Mouse (Mus musculus) CH12.LX (cell line): Measurements from ENCODE around the gene Huwe1. TPM values are rescaled to one million over a fixed set of nuclear protein-coding genes. Genes with fewer than 3 reads are reported as not detected.

Experiments
- DNase-seq: peaks from one replicate; pipeline ENCODE4 v3.0.0-alpha.2; 2013; ENCODE audit errors: extremely low read depth
- H3K27ac ChIP-seq: 2 replicates; pipeline ENCODE4 v1.5.1; 2012; ENCODE audit warnings: low read depth, mild to moderate bottlenecking, control low read depth, moderate library complexity; ENCODE audit not compliant: insufficient read depth
- H3K27me3 ChIP-seq: replicated peaks from 2 replicates; pipeline ENCODE3; 2012; ENCODE audit warnings: inconsistent platforms
- H3K36me3 ChIP-seq, 2 experiments: replicated peaks in 1 of 2; 2 replicates each; pipeline versions ENCODE3 to v1.6.1; 2012; ENCODE audit warnings: inconsistent platforms in 1 of 2, low read length in 1 of 2, mild to moderate bottlenecking in 1 of 2, mixed read lengths in 1 of 2, moderate library complexity in 1 of 2; ENCODE audit not compliant: control insufficient read depth in 1 of 2, insufficient read depth in 1 of 2
- H3K4me1 ChIP-seq, 2 experiments: 2 replicates each; pipeline ENCODE4 v1.6.1; 2012; ENCODE audit warnings: inconsistent platforms in 1 of 2, moderate library complexity in 1 of 2; ENCODE audit not compliant: insufficient read depth in 2 of 2, control insufficient read depth in 1 of 2
- H3K4me2 ChIP-seq: 2 replicates; pipeline ENCODE4 v1.6.1; 2012; ENCODE audit warnings: low read depth, mild to moderate bottlenecking, control low read depth; ENCODE audit not compliant: poor library complexity, insufficient read depth, severe bottlenecking
- H3K4me3 ChIP-seq, 3 experiments: fragments of 150-350 bp in 1 of 3; sonication (generic) in 1 of 3; replicated peaks in 1 of 3; 2 replicates each; pipeline versions ENCODE3 to v1.5.1; 2011 to 2012; ENCODE audit warnings: low read depth in 2 of 3, low read length in 2 of 3, mild to moderate bottlenecking in 2 of 3, moderate library complexity in 2 of 3, control low read depth in 1 of 3, improper control_type of control experiment in 1 of 3, inconsistent platforms in 1 of 3, mixed read lengths in 1 of 3; ENCODE audit not compliant: poor library complexity in 1 of 3
- H3K79me2 ChIP-seq: replicated peaks from 2 replicates; pipeline ENCODE4 v1.6.1; 2012; ENCODE audit warnings: mild to moderate bottlenecking, moderate library complexity; ENCODE audit not compliant: control insufficient read depth, poor library complexity, insufficient read depth, severe bottlenecking; ENCODE audit errors: extremely low read depth
- H3K9ac ChIP-seq: 2 replicates; pipeline ENCODE4 v1.6.1; 2012; ENCODE audit warnings: low read depth, mild to moderate bottlenecking, control low read depth, moderate library complexity; ENCODE audit not compliant: insufficient read depth
- H3K9me3 ChIP-seq: replicated peaks from 2 replicates; pipeline ENCODE3; 2012; ENCODE audit warnings: low read length, inconsistent platforms, mixed read lengths
- BHLHE40 ChIP-seq: IDR thresholded peaks from 2 replicates; pipeline ENCODE4 v1.6.1; 2011; ENCODE audit warnings: mild to moderate bottlenecking, low read depth, low read length, improper control_type of control experiment
- E2F4 ChIP-seq: IDR thresholded peaks from 2 replicates; pipeline ENCODE4 v1.6.1; 2011; ENCODE audit warnings: low read depth, low read length, improper control_type of control experiment; ENCODE audit not compliant: insufficient replicate concordance
- EP300 ChIP-seq: IDR thresholded peaks from 2 replicates; pipeline ENCODE4 v1.6.1; 2011; ENCODE audit warnings: low read length, improper control_type of control experiment
- GABPA ChIP-seq: IDR thresholded peaks from 2 replicates; pipeline ENCODE4 v1.6.1; 2012; ENCODE audit warnings: low read depth, low read length, improper control_type of control experiment, inconsistent platforms; ENCODE audit not compliant: insufficient replicate concordance
- HCFC1 ChIP-seq: IDR thresholded peaks from 2 replicates; pipeline ENCODE4 v1.6.1; 2012; ENCODE audit warnings: low read depth, mild to moderate bottlenecking, inconsistent platforms, low read length, improper control_type of control experiment
- IRF4 ChIP-seq: IDR thresholded peaks from 2 replicates; pipeline ENCODE4 v1.6.1; 2014; ENCODE audit warnings: low read depth, mild to moderate bottlenecking, inconsistent platforms, low read length, improper control_type of control experiment
- JUND ChIP-seq: conservative IDR thresholded peaks from 2 replicates; pipeline ENCODE4 v1.6.1; 2011; ENCODE audit warnings: low read depth, low read length, improper control_type of control experiment
- MAX ChIP-seq: IDR thresholded peaks from 2 replicates; pipeline ENCODE4 v1.6.1; 2011; ENCODE audit warnings: low read length, improper control_type of control experiment
- MAZ ChIP-seq: IDR thresholded peaks from 2 replicates; pipeline ENCODE4 v1.6.1; 2012; ENCODE audit warnings: low read depth, mild to moderate bottlenecking, inconsistent platforms, low read length, improper control_type of control experiment, moderate library complexity
- MXI1 ChIP-seq: IDR thresholded peaks from 2 replicates; pipeline ENCODE4 v1.6.1; 2011; ENCODE audit warnings: mild to moderate bottlenecking, low read depth, low read length, improper control_type of control experiment
- MYC ChIP-seq: IDR thresholded peaks from 2 replicates; pipeline ENCODE4 v1.6.1; 2011; ENCODE audit warnings: low read depth, mild to moderate bottlenecking, improper control_type of control experiment, low read length
- NRF1 ChIP-seq: IDR thresholded peaks from 2 replicates; pipeline ENCODE4 v1.6.1; 2014; ENCODE audit warnings: low read depth, mild to moderate bottlenecking, inconsistent platforms, low read length, improper control_type of control experiment, moderate library complexity
- POLR2AphosphoS2 ChIP-seq: IDR thresholded peaks from 2 replicates; pipeline ENCODE4 v1.6.1; 2011; ENCODE audit warnings: low read depth, low read length, improper control_type of control experiment
- RAD21 ChIP-seq: IDR thresholded peaks from 2 replicates; pipeline ENCODE4 v1.6.1; 2011; ENCODE audit warnings: low read depth, mild to moderate bottlenecking, low read length, improper control_type of control experiment, moderate library complexity
- RCOR1 ChIP-seq: conservative IDR thresholded peaks from 2 replicates; pipeline ENCODE4 v1.6.1; 2012; ENCODE audit warnings: low read depth, mild to moderate bottlenecking, inconsistent platforms, low read length, improper control_type of control experiment
- SIN3A ChIP-seq: IDR thresholded peaks from 2 replicates; pipeline ENCODE4 v1.6.1; 2012; ENCODE audit warnings: low read length, improper control_type of control experiment, inconsistent platforms
- SMC3 ChIP-seq: IDR thresholded peaks from 2 replicates; pipeline ENCODE4 v1.6.1; 2011; ENCODE audit warnings: low read depth, low read length, improper control_type of control experiment
- TBP ChIP-seq: conservative IDR thresholded peaks from 2 replicates; pipeline ENCODE4 v1.6.1; 2011; ENCODE audit warnings: low read depth, low read length, improper control_type of control experiment
- TCF12 ChIP-seq: IDR thresholded peaks from 2 replicates; pipeline ENCODE4 v1.6.1; 2014; ENCODE audit warnings: low read depth, mild to moderate bottlenecking, inconsistent platforms, low read length, improper control_type of control experiment
- UBTF ChIP-seq: IDR thresholded peaks from 2 replicates; pipeline ENCODE4 v1.6.1; 2012; ENCODE audit warnings: low read depth, mild to moderate bottlenecking, inconsistent platforms, low read length, improper control_type of control experiment, moderate library complexity
- USF1 ChIP-seq: IDR thresholded peaks from 2 replicates; pipeline ENCODE4 v1.6.1; 2014; ENCODE audit warnings: low read depth, mild to moderate bottlenecking, inconsistent platforms, low read length, improper control_type of control experiment
- ZC3H11A ChIP-seq: IDR thresholded peaks from 2 replicates; pipeline ENCODE4 v1.6.1; 2012; ENCODE audit warnings: low read depth, mild to moderate bottlenecking, inconsistent platforms, low read length, improper control_type of control experiment
- ZKSCAN1 ChIP-seq: IDR thresholded peaks from 2 replicates; pipeline ENCODE4 v1.6.1; 2012; ENCODE audit warnings: low read depth, inconsistent platforms, low read length, improper control_type of control experiment, borderline replicate concordance
- ZNF384 ChIP-seq: IDR thresholded peaks from 2 replicates; pipeline ENCODE4 v1.6.1; 2012; ENCODE audit warnings: low read depth, low read length, improper control_type of control experiment, inconsistent platforms
- dilution Hi-C: fragments of 300-500 bp; cut with MboI; formaldehyde crosslinking; loops from 2 replicates; pipeline ENCODE4 v1.14.3; 2020; ENCODE audit warnings: low sequenced_read_pairs; ENCODE audit not compliant: extremely low pct_unique_long_range_greater_than_20kb, extremely low pct_ligation_motif_present
- in situ Hi-C: fragments of 300-500 bp; cut with MboI; formaldehyde crosslinking; loops from 3 replicates; pipeline ENCODE4 v1.14.3; 2019; ENCODE audit warnings: low sequenced_read_pairs, low pct_ligation_motif_present, low pct_unique_long_range_greater_than_20kb, mixed read lengths
- polyA plus RNA-seq: library from polyadenylated mRNA; unstranded; fragments of >175 nt; gene quantifications from 2 replicates; pipeline ENCODE4 v1.2.1, GENCODE M21; 2012; ENCODE audit warnings: low read depth; ENCODE audit not compliant: insufficient read length
- total RNA-seq, 2 experiments: library from RNA; depleted of rRNA; stranded (reverse); fragments of 300-350 nt in 1 of 2; fragments of >200 nt in 1 of 2; gene quantifications; 2 replicates each; pipeline ENCODE4 v1.2.3; 2012 to 2014

Gene Huwe1
- total and polyA plus RNA-seq, 3 experiments: 35.6 to 161 (median 113) TPM

DNA sequence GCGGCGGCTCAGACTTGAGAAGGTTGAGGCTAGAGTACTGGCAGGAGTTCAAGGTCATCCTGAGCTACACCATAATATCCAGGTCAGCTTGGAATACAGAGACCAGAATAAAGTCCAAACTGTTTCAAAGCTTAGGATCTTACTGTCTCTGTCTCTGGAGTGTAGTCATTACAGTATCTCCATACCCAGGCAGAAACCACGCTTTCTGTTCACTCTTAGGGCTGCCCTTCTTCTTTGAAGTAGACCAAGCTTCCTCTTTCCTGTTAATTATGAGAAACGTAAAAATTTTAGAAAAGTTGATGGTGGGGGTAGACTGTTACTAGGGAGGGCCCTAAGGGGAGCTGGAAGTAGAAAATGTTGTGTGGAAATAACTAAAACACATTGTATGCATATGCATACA lies 17.7 kb upstream of the Huwe1 start (continued):
- TF ChIP-seq IRF4 (peak; percentile 64; the same call in 1 of the 2 replicates), ZC3H11A (no peak)

DNA sequence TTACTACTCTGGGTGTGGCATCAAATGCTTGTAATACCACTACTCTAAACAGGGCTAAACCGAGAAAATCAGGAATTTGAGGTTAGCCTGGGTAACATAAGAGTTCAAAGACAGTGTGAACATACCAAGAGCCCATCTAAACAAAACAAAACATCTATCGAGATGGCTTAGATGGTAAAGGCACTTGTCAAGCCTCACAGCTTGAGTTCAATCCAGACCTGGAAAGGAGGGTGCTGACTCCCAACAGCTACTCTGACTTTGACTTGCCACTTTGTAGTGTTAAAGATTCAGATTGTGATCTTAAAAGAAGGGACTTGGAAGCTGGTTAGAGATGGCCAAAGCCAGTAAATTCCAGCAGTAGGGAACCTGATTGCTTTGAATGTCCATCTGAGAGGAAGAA lies 7.8 kb upstream of the Huwe1 start:
- dilution Hi-C loops: no loop called here
- TF ChIP-seq EP300: no peak

DNA sequence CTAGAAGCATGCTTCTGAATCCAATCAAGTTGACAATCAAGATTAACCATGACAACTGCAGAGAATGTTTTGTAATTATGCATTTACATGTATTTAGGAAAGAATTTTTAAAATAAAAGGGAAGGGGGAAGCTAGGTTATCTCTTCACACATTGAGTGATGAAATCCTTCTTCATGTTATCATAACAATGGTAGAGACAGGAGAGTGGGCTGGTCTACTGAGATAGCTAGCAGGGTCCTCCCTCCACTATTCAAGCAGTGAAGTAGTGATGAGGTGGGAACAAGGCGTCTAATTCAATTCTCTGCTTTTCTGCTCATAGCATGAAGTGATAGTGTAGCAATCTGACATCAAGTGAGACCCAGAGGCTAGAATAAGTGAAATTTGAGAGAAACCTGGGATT lies 2.6 kb upstream of the Huwe1 start:
- in situ Hi-C loops: no loop called here
- no peak overlapping the region for H3K4me2 ChIP-seq
- dilution Hi-C loops: no loop called here

More for the DNA sequence above, 7.8 kb upstream of the Huwe1 start:
- Histone ChIP-seq H3K79me2 (peaks cover 5% of the 10 kb centered on the region; the same call in 1 of the 2 replicates), H3K9me3 (no peaks in the 10 kb centered on the region), H3K4me2 (no peak overlapping the region), H3K4me3 (no peak overlapping the region), H3K36me3 (peaks cover 0 to 3% of the 10 kb centered on the region in 2 experiments), H3K27me3 (no peaks in the 10 kb centered on the region), H3K27ac (no peak overlapping the region), H3K4me1 (no peaks in the 10 kb centered on the region; a peak in 1 of 4 replicates), H3K9ac (no peak overlapping the region)
- in situ Hi-C loops: no loop called here
- no peak for DNase-seq

DNA sequence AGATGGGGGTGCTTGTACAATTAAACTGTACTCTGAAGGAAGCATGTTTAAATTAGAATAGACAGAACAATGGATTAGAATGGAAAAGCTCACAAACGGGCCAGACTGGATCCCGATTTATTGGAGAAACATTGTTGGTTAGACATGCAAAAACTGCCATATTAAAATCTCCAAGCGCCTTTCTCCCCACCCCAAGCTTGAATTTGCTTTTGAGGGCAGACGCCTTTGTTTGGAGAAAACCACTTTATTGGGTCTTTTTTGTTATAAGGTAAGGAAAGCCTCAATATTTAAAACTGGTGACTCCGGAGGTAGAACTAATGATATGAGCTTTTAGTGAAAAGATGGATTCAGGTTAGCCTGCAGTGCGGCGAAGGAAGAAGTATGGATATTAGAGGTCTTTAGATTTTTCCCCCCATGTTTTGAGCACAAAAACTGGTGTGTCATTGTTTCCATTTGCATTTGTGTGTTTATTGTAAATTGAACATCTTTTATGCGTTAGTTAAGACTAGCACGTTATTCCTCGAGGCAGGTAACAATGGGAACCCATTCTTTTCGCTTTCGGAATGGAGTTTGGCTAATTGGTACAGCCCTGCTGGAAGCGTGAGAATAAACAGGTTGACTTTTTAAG lies 1.8 kb downstream of the Huwe1 start:
- H3K4me1 ChIP-seq: no peaks in the 10 kb centered on the region
- peaks cover 19% of the 10 kb centered on the region for H3K79me2 ChIP-seq
- H3K9me3 ChIP-seq: no peaks in the 10 kb centered on the region
- in situ Hi-C loops: no loop called here
- H3K4me2 ChIP-seq: peak overlapping the region; percentile 50
- peak overlapping the region; percentile 80 for H3K9ac ChIP-seq
- peak overlapping the region; percentile 60 to 61 (median 60) for H3K4me3 ChIP-seq
- H3K27ac ChIP-seq: peak overlapping the region; percentile 90
- dilution Hi-C loops: no loop called here
- no peaks in the 10 kb centered on the region for H3K27me3 ChIP-seq
- H3K36me3 ChIP-seq: peaks cover 3 to 5% of the 10 kb centered on the region in 2 experiments
- DNase-seq: no peak
- TF ChIP-seq ZC3H11A: no peak
- 0 out of 2 replicates have a peak, but pooled peaks have one; percentile 17 for TF ChIP-seq IRF4
- peak; percentile 72 for TF ChIP-seq SIN3A
- TF ChIP-seq RCOR1: no peak
- no peak for TF ChIP-seq USF1
- TF ChIP-seq E2F4: 0 out of 2 replicates have a peak, but pooled peaks have one; percentile 42
- TF ChIP-seq POLR2AphosphoS2: no peak
- TF ChIP-seq JUND: peak; percentile 76; the same call in 1 of the 2 replicates
- TF ChIP-seq HCFC1: no peak
- peak; percentile 0; the same call in 1 of the 2 replicates for TF ChIP-seq MYC
- no peak for TF ChIP-seq MAZ
- TF ChIP-seq SMC3: no peak
- no peak; the same call in 1 of the 2 replicates for TF ChIP-seq MAX
- TF ChIP-seq TCF12: 0 out of 2 replicates have a peak, but pooled peaks have one; percentile 32
- TF ChIP-seq UBTF: no peak
- no peak; the same call in 1 of the 2 replicates for TF ChIP-seq TBP

More for the DNA sequence above, 2.6 kb upstream of the Huwe1 start:
- H3K27ac ChIP-seq: no peak overlapping the region
- H3K27me3 ChIP-seq: no peaks in the 10 kb centered on the region
- peaks cover 3 to 8% of the 10 kb centered on the region in 2 experiments for H3K36me3 ChIP-seq
- H3K4me3 ChIP-seq: no peak overlapping the region
- no peak overlapping the region for H3K9ac ChIP-seq
- no peak for TF ChIP-seq ZNF384
- TF ChIP-seq MYC: no peak
- no peak for TF ChIP-seq RAD21
- no peak for TF ChIP-seq MXI1
- TF ChIP-seq USF1: no peak
- no peak for TF ChIP-seq BHLHE40
- TF ChIP-seq ZKSCAN1: no peak
- no peak for TF ChIP-seq GABPA
- TF ChIP-seq E2F4: no peak
- TF ChIP-seq IRF4: no peak
- no peak for TF ChIP-seq SMC3
- TF ChIP-seq NRF1: no peak
- DNase-seq: no peak
- no peaks in the 10 kb centered on the region for H3K9me3 ChIP-seq
- 0 out of 2 replicates have a peak, but pooled peaks cover under 1% of the 10 kb centered on the region for H3K79me2 ChIP-seq
- H3K4me1 ChIP-seq: no peaks in the 10 kb centered on the region; a peak in 1 of 4 replicates
